Comparison of ENCODE assay signal across 9 mouse cellular contexts in the genomic region with DNA sequence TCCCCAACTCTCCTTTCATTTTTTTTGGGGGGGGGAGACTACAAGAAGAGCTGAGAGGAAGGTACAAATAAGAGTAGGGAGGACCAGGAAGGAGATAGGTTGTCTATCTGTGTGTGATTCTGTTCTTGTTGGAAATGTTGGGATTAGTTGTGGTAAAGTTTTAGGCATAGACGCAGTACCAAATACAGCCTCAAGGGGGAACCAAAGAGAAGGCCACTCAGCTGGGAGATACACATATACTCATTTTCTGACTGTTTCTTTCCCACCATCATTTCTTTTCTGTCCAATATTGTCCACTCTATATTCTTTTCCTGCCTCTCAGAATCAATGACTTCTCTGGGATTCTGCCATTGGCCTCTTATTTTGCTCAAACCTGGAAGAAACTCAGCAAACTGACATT. TPM values are rescaled to one million over a fixed set of nuclear protein-coding genes. Genes with fewer than 3 reads are reported as not detected.
DNase-seq lines count a peak whose midpoint lies in the region; ATAC-seq and TF ChIP-seq lines count a peak whose summit lies in the region.
"Had no signal": no experiment of that assay in that cellular context is flagged by ENCODE, and none has a peak within 500 bp of the region (broad histone marks: within the 10 kb centered on the region; RNA-seq: fewer than 3 reads in every experiment).

No protein-coding gene starts in this region.

- TF ChIP-seq EP300 in heart, postnatal 0 days (IDR thresholded peaks at IDR 0.05; ENCODE audit: low read depth): no peak

- CTCF ChIA-PET in Patski (lab: Charles Lee): interaction anchor here (0.8 to 1.5 kb wide), 3 partner anchors 11 to 1811 kb away, joined by 3 to 7 read pairs (median 3); no protein-coding TSS in a partner anchor

- POLR2A ChIA-PET in Patski (lab: Charles Lee): no interaction called here

- no peak overlapping the region for H3K4me2 ChIP-seq in heart, postnatal 0 days (ENCODE audit: low read depth, low read length)
- H3K4me2 ChIP-seq in lung, embryonic 14.5 days: no peak overlapping the region

- peak; percentile 64 for TF ChIP-seq CTCF in heart, postnatal 0 days (IDR thresholded peaks at IDR 0.05; ENCODE audit: low read depth)
- peak; percentile 69 for TF ChIP-seq CTCF in lung, embryonic 14.5 days (IDR thresholded peaks at IDR 0.05; ENCODE audit: low read depth)
- peak; percentile 67 for TF ChIP-seq CTCF in Patski (IDR thresholded peaks at IDR 0.05)

- H3K9ac ChIP-seq in heart, postnatal 0 days (replicated peaks; ENCODE audit: low read depth, low read length): no peak overlapping the region
- H3K9ac ChIP-seq in lung, embryonic 14.5 days: no peak overlapping the region

- H3K36me3 ChIP-seq in heart, postnatal 0 days (replicated peaks; ENCODE audit: control insufficient read depth, insufficient read depth, low read length): no peaks in the 10 kb centered on the region
- no peaks in the 10 kb centered on the region for H3K36me3 ChIP-seq in lung, embryonic 14.5 days (ENCODE audit: insufficient read depth)

- H3K9me3 ChIP-seq in heart, postnatal 0 days (replicated peaks; ENCODE audit: control insufficient read depth, low read length): no peaks in the 10 kb centered on the region
- H3K9me3 ChIP-seq in lung, embryonic 14.5 days (ENCODE audit: low read depth, low read length): no peaks in the 10 kb centered on the region

- WGBS in heart, postnatal 0 days: 25% methylated on average over 1 of the region's 1 CpGs
- WGBS in lung, embryonic 14.5 days: 15% methylated on average over 1 of the region's 1 CpGs

- no peaks in the 10 kb centered on the region for H3K4me1 ChIP-seq in heart, postnatal 0 days (ENCODE audit: control insufficient read depth, insufficient read depth)
- no peaks in the 10 kb centered on the region for H3K4me1 ChIP-seq in lung, embryonic 14.5 days (ENCODE audit: insufficient read depth)

- H3K4me3 ChIP-seq in heart, postnatal 0 days (ENCODE audit: low read depth, low read length): no peak overlapping the region
- H3K4me3 ChIP-seq in lung, embryonic 14.5 days (ENCODE audit: low read depth, low read length): no peak overlapping the region

- H3K27ac ChIP-seq in heart, postnatal 0 days (ENCODE audit: low read depth): no peak overlapping the region
- H3K27ac ChIP-seq in lung, embryonic 14.5 days (ENCODE audit: low read depth): no peak overlapping the region

- ATAC-seq in heart, postnatal 0 days (ENCODE audit: insufficient read depth, low read depth): no peak
- ATAC-seq in lung, embryonic 14.5 days (ENCODE audit: insufficient read depth): no peak
- no peak for ATAC-seq in Patski
- ATAC-seq: inflammation-experienced regulatory T-cells, adult 6 months had no signal

- no peak for DNase-seq in heart, postnatal 0 days (ENCODE audit: low spot score)
- no peak for DNase-seq in heart, adult 9 months (ENCODE audit: low spot score in 2 of 2)
- peak; percentile 55 for DNase-seq in lung, embryonic 14.5 days
- DNase-seq in lung, postnatal 10 days: no peak
- no peak for DNase-seq in Patski (ENCODE audit: low read depth, low spot score)
- DNase-seq in layer of hippocampus, postnatal 14 days (ENCODE audit: low spot score in 2 of 2): peak; percentile 13 to 24
- no peak for DNase-seq in ovary, postnatal 36 days (ENCODE audit: low spot score)
- DNase-seq in right cerebral cortex, postnatal 25 days: no peak

- H3K27me3 ChIP-seq in heart, postnatal 0 days (ENCODE audit: control insufficient read depth, insufficient read depth, low read length): no peaks in the 10 kb centered on the region
- no peaks in the 10 kb centered on the region for H3K27me3 ChIP-seq in lung, embryonic 14.5 days (ENCODE audit: insufficient read depth, low read length)
- peaks cover 19% of the 10 kb centered on the region for H3K27me3 ChIP-seq in Patski

- in situ Hi-C loops in Patski (cut with MboI; ENCODE audit: low pct_unique_long_range_greater_than_20kb): loop anchor here (25.0 kb wide), 2 partner anchors 1668 to 1818 kb away; no protein-coding TSS in a partner anchor

RNA-seq across cellular contexts. Expression of gene Gm15155, which starts 19.4 kb away (rescaled TPM):
- total RNA-seq in heart, postnatal 0 days (2014; rRNA removed; ENCODE audit: low replicate concordance): not detected in 2 replicates
- polyA plus RNA-seq in heart, postnatal 0 days (2015; fragmentation: Nextera tagmentation; extraction: Ambion mirVana): not detected in 2 replicates
- polyA plus RNA-seq in lung, embryonic 14.5 days (2014; fragmentation: Nextera tagmentation; extraction: Ambion mirVana): not detected in 2 replicates
- polyA plus RNA-seq in Patski (2021): not detected
- total RNA-seq in layer of hippocampus, postnatal 14 days (2021): not detected
- polyA plus RNA-seq: inflammation-experienced regulatory T-cells, adult 6 months had no signal

RNA-seq across cellular contexts. Expression of gene Ptchd1, which starts 20.4 kb away (rescaled TPM):
- total RNA-seq in heart, postnatal 0 days (2014; rRNA removed; ENCODE audit: low replicate concordance): 0.35 and 3.1 TPM in 2 replicates
- polyA plus RNA-seq in heart, postnatal 0 days (2015; fragmentation: Nextera tagmentation; extraction: Ambion mirVana): 0.19 and 0.34 TPM in 2 replicates
- polyA plus RNA-seq in lung, embryonic 14.5 days (2014; fragmentation: Nextera tagmentation; extraction: Ambion mirVana): 0.32 and 0.76 TPM in 2 replicates
- polyA plus RNA-seq in Patski (2021): not detected
- total RNA-seq in layer of hippocampus, postnatal 14 days (2021): 1 to 10 TPM; 5.2 to 7.5 TPM
- polyA plus RNA-seq: inflammation-experienced regulatory T-cells, adult 6 months had no signal

Comparison
In these comparisons a context has a peak if more than half of its experiments do, and no peak if none do; other contexts are left out.
1. DNase-seq: peak in lung, embryonic 14.5 days (single experiment) and layer of hippocampus, postnatal 14 days (2 of 2); none in heart, postnatal 0 days (single experiment), heart, adult 9 months (0 of 2), lung, postnatal 10 days (single experiment), Patski (single experiment), ovary, postnatal 36 days (single experiment) and right cerebral cortex, postnatal 25 days (single experiment).
2. Peak in every context shown above with its lines, with median percentiles within 50 percentile points of each other: CTCF ChIP-seq.